Mouse (Mus musculus) G1E (cell line): Measurements from ENCODE around the gene Tprgl. TPM values are rescaled to one million over a fixed set of nuclear protein-coding genes. Genes with fewer than 3 reads are reported as not detected.

Experiments
- ATAC-seq: 2 replicates; pipeline ENCODE4 v1.8.0; 2016; ENCODE audit warnings: mild to moderate bottlenecking; ENCODE audit not compliant: insufficient number of reproducible peaks, poor library complexity, low FRiP score, severe bottlenecking; ENCODE audit errors: extremely low read depth
- DNase-seq: peaks from one replicate; pipeline ENCODE4 v3.0.0; 2012; ENCODE audit warnings: low spot score
- H3K27me3 ChIP-seq: 2 replicates; pipeline ENCODE4 v1.6.1; 2012; ENCODE audit warnings: mild to moderate bottlenecking, low read length, inconsistent platforms; ENCODE audit not compliant: insufficient read depth
- H3K36me3 ChIP-seq: replicated peaks from 2 replicates; pipeline ENCODE3; 2012; ENCODE audit warnings: mild to moderate bottlenecking, inconsistent platforms
- H3K4me1 ChIP-seq: 2 replicates; pipeline ENCODE4 v1.6.1; 2012; ENCODE audit warnings: low read depth, low read length, inconsistent platforms, mixed read lengths; ENCODE audit not compliant: insufficient read depth
- H3K4me3 ChIP-seq: 2 replicates; pipeline ENCODE4 v1.5.1; 2012; ENCODE audit warnings: low read depth, mild to moderate bottlenecking, inconsistent platforms, low read length, moderate library complexity, mixed read lengths
- H3K9me3 ChIP-seq: replicated peaks from 2 replicates; pipeline ENCODE4 v1.6.1; 2012; ENCODE audit warnings: inconsistent platforms
- CTCF ChIP-seq: IDR thresholded peaks from 2 replicates; pipeline ENCODE4 v1.5.1; 2012; ENCODE audit warnings: low read depth, low read length, inconsistent platforms, mixed read lengths
- GATA1 ChIP-seq: IDR thresholded peaks from 2 replicates; pipeline ENCODE4 v1.6.1; 2012; ENCODE audit warnings: borderline replicate concordance, low read length, inconsistent platforms, mixed read lengths
- GATA2 ChIP-seq: IDR thresholded peaks from 2 replicates; pipeline ENCODE4 v1.6.1; 2012; ENCODE audit warnings: low read depth, low read length, inconsistent platforms, borderline replicate concordance
- POLR2AphosphoS5 ChIP-seq: IDR thresholded peaks from 2 replicates; pipeline ENCODE4 v1.6.1; 2012; ENCODE audit warnings: low read depth, low read length, inconsistent platforms; ENCODE audit not compliant: insufficient replicate concordance
- TAL1 ChIP-seq: conservative IDR thresholded peaks from 2 replicates; pipeline ENCODE4 v1.6.1; 2012; ENCODE audit warnings: low read depth, low read length, inconsistent platforms, mixed read lengths
- polyA plus RNA-seq: library from polyadenylated mRNA; stranded (reverse); fragments of >175 nt; gene quantifications from 2 replicates; pipeline ENCODE4 v1.2.3, GENCODE M21; 2012
- total RNA-seq, 2 experiments: library from RNA; stranded (forward) in 1 of 2; stranded (reverse) in 1 of 2; fragments of 200-1000 nt in 1 of 2; fragments of >200 nt in 1 of 2; fragmentation: Nextera tagmentation in 1 of 2; gene quantifications; 2 replicates each; pipeline ENCODE4 v1.2.3; 2014 to 2017

Gene Tprgl
- total RNA-seq (2014; fragmentation: Nextera tagmentation) (44.7 and 55.8 TPM in 2 replicates), total RNA-seq (2017) (51.1 and 58.2 TPM in 2 replicates), polyA plus RNA-seq (60.8 and 61.4 TPM in 2 replicates)

DNA sequence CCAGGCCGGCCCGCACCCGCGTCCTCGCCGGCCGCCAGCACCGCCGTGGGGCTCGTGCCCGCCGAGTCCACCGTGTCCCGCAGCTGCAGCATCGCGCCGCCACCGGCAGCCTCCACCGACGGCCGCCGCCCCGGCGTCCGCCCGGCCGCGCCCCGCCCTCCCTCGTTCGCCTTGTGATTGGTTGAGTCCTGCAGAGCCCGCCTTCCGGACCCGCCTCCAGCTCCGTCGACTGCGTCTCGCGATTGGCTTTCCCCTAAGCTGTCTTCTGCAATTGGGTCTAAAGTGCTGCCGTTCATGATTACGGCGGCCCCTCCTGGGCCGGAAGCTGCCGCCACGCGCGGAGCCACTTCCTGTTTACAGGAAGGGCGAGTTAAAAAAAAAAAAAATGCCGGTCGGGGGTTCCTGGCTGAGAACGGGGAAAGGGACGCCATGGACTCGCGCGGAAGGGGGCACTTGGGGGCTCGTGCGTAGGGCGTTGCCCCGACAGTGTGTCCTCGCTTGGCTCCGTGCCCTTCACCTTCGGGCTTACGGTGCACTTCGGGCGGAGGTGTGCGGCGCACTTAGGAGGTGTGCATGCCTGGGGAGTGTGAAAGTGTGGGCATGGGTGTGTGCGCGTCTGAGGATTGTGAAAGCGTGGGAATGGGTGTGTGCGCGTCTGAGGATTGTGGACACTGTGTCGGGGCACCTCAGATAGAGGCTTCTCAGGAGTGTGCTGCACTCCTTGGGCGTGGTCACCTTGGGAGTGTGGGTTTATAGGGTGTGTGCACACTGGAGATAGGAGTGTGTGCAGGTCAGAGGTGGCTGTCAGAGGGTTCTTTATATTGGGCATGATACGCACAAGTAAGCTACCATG, at the start of gene Tprgl:
TSS of gene Tprgl (minus strand) at position 129 of the 853 bp plus-strand sequence.
- peaks cover 38% of the 10 kb centered on the region for H3K4me1 ChIP-seq
- H3K36me3 ChIP-seq: peaks cover 38% of the 10 kb centered on the region
- H3K4me3 ChIP-seq: peak within 1 kb of the TSS; percentile 98
- H3K27me3 ChIP-seq: no peaks in the 10 kb centered on the region
- no peak for TF ChIP-seq POLR2AphosphoS5
- peak; percentile 48; the same call in 1 of the 2 replicates for TF ChIP-seq TAL1
- no peak for TF ChIP-seq GATA2
- no peak for TF ChIP-seq CTCF
- DNase-seq (peak; percentile 97), ATAC-seq (peak; percentile 86)
- H3K9me3 ChIP-seq: no peaks in the 10 kb centered on the region

DNA sequence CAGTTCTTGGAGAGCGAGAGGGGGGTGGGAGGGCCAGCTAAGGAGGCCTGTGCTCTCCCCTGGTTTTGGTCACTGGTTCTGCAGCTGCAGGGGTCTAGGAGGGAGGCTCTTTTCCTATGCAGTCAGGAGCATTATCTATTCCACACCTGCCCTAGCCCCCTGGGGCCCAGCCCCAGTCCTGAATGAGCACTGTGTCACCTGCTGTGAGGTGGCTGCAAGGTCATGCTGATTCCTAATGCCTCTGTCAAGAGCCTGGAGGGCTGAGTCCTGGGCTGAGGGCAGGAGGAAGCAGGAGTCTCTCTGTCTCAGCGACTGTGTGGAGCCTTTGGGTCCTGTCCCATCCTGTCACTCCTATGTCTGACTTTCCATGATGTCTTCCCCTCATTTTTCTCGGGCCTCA, 49.4 kb upstream of the Tprgl start:
- ATAC-seq (no peak), DNase-seq (no peak)
- Histone ChIP-seq H3K4me1 (no peaks in the 10 kb centered on the region), H3K9me3 (peaks cover 94% of the 10 kb centered on the region), H3K36me3 (no peaks in the 10 kb centered on the region), H3K27me3 (no peaks in the 10 kb centered on the region), H3K4me3 (no peak overlapping the region)
- TF ChIP-seq TAL1 (no peak), GATA2 (no peak), GATA1 (no peak), CTCF (no peak)

DNA sequence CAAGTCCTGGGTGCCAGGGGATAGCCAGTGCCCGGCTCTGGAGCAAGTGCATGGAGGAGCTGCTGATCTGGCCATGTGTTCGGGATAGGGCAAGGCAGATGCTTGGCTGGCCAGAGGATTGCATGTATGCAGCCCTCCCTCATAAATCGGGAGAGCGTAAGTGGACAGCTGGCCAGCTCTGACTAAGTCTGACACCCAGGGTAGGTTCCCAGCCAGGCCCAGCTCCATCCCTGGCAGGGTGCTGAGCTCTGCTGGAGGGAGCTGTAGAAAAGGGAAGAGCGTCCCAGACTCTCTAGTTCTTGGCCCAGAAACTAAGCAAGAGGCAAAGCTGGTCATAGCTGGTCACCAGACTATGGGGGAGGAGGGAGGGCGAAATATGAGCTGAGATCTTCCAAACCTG, 48.6 kb upstream of the Tprgl start:
- Histone ChIP-seq H3K9me3 (peaks cover 96% of the 10 kb centered on the region), H3K36me3 (no peaks in the 10 kb centered on the region), H3K4me3 (no peak overlapping the region), H3K4me1 (no peaks in the 10 kb centered on the region), H3K27me3 (no peaks in the 10 kb centered on the region)
- no peak for TF ChIP-seq GATA2
- no peak for TF ChIP-seq GATA1
- no peak for TF ChIP-seq TAL1
- no peak for TF ChIP-seq CTCF
- no peak for TF ChIP-seq POLR2AphosphoS5
- no peak for ATAC-seq
- DNase-seq: no peak

DNA sequence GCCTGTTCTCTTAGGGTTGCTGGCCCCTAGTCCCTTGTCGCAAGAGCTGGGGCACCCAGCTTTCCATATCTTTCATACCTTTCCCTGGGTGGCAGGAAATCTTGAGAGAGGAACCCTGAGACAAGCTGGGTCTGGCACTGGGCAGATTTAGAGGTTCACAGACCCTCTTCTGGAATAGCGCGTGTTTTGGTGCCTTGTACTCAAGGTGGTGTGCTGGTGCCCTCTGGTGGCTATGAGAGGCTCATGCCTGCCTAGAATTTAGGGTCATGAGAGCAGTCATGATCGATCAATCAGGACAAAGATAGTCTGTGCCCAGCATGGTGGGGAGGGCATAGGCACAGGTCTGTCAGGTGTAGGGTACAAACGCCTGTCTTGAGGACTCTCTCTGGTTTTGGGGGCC, 46.8 kb upstream of the Tprgl start:
- Histone ChIP-seq H3K27me3 (no peaks in the 10 kb centered on the region), H3K9me3 (peaks cover 96% of the 10 kb centered on the region), H3K4me3 (no peak overlapping the region), H3K4me1 (no peaks in the 10 kb centered on the region), H3K36me3 (no peaks in the 10 kb centered on the region)
- no peak for ATAC-seq
- TF ChIP-seq GATA2 (no peak), GATA1 (no peak), TAL1 (no peak), POLR2AphosphoS5 (no peak), CTCF (no peak)
- no peak for DNase-seq

DNA sequence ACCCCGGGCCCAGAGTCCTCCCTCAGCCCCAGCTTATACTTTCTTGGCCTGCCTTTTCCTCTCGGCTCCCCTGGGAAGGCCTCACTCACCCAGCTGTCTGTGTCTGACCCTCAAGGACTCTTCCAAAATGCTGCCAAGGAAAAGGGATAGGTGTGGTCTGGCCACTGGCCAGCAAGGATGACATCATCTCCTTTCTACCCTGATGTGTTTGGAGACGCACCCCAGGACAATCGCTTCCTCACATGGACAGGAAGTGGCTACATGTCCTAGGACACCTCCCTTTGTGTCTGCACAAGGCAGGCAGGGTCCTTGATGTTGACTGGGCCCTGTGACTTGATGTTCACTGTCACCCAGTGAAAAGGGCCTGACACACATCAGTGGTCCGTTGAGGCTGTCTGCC, 44.9 kb upstream of the Tprgl start:
- H3K4me1 ChIP-seq: no peaks in the 10 kb centered on the region
- H3K9me3 ChIP-seq: peaks cover 93% of the 10 kb centered on the region
- ATAC-seq: no peak
- DNase-seq: no peak
- no peak overlapping the region for H3K4me3 ChIP-seq
- H3K27me3 ChIP-seq: no peaks in the 10 kb centered on the region
- TF ChIP-seq TAL1 (no peak), POLR2AphosphoS5 (no peak), CTCF (no peak), GATA1 (no peak)
- H3K36me3 ChIP-seq: no peaks in the 10 kb centered on the region

DNA sequence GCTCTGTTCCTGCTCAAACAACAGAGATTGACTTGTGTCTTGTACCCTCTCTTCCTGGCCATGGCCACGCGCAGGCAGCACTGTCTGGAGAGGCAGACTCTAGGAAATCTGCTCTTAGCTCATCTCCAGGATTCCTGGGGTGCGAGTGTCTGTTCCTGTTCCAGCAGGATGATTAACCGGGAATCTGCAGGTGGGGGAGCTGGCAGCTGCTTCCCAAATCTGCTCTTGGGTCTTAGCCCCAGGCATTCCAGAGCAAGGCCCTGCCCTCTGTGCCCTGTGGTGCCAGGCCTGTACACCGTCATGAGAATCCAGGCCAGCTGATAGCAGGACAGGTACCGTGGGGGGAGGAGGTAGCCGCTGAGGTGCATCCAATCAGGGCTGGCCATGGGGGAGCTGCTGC, 44.1 kb upstream of the Tprgl start:
- no peaks in the 10 kb centered on the region for H3K27me3 ChIP-seq
- DNase-seq (no peak), ATAC-seq (no peak)
- no peak overlapping the region for H3K4me3 ChIP-seq
- H3K9me3 ChIP-seq: peaks cover 96% of the 10 kb centered on the region
- H3K4me1 ChIP-seq: no peaks in the 10 kb centered on the region
- TF ChIP-seq TAL1: no peak
- TF ChIP-seq GATA2: no peak
- TF ChIP-seq POLR2AphosphoS5: no peak
- no peak for TF ChIP-seq CTCF
- no peak for TF ChIP-seq GATA1
- no peaks in the 10 kb centered on the region for H3K36me3 ChIP-seq

DNA sequence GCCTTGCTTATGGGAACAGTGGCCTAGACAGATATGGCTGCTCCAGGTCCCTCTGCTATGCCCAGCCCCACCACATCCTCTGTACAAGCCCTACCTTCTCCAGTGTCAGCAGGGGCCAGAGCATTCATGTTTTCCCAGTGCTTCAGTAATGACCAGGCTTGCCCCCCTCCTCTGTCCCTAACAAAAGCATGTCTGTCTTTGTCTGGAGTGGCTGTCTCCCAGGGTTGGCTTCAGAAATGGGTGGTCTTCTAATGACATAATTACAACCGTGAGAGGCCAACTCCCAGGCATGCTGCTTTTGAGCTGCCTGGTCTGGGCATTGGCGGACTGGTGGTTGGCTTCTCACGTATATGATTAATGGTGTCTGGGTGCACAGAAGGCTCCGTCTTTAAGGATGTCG, 41.0 kb upstream of the Tprgl start:
- no peaks in the 10 kb centered on the region for H3K36me3 ChIP-seq
- H3K4me1 ChIP-seq: no peaks in the 10 kb centered on the region
- no peak for TF ChIP-seq GATA1
- TF ChIP-seq GATA2: no peak
- TF ChIP-seq CTCF: no peak
- TF ChIP-seq POLR2AphosphoS5: no peak
- TF ChIP-seq TAL1: no peak
- DNase-seq: no peak
- no peak for ATAC-seq
- no peaks in the 10 kb centered on the region for H3K27me3 ChIP-seq
- H3K4me3 ChIP-seq: no peak overlapping the region
- peaks cover 96% of the 10 kb centered on the region for H3K9me3 ChIP-seq
